In the genomic region with DNA sequence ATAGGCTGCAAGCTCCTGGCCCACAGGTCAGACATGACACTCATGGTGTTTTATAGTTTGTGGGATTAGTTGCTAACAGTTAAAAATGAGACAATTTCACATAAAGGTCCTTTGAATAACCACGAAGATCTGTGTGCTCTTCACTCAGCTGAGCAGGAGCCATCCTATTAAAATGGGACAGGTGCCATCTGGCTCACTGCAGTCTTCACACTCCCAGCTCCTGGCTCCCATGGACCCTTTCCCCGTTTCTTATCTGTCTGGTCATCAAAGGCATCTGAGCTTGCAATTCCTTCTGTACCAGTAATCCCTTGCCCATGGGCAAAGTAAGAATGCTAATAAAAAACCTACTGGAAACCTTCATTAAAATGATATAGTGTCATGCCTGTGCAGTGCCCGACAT, we compare ENCODE assay signal across 24 mouse cellular contexts.
A peak's percentile ranks its signal among the peaks of the same experiment; 100 is the strongest.
DNase-seq lines count a peak whose midpoint lies in the region; ATAC-seq and TF ChIP-seq lines count a peak whose summit lies in the region.
"Had no signal": no experiment of that assay in that cellular context is flagged by ENCODE, and none has a peak within 500 bp of the region (broad histone marks: within the 10 kb centered on the region; RNA-seq: fewer than 3 reads in every experiment).

No protein-coding gene starts in this region.

- H3K4me3 ChIP-seq in midbrain, embryonic 14.5 days (replicated peaks; ENCODE audit: low read depth, low read length): no peak overlapping the region
- no peak overlapping the region for H3K4me3 ChIP-seq in midbrain, embryonic 10.5 days
- no peak overlapping the region for H3K4me3 ChIP-seq in hindbrain, embryonic 16.5 days (ENCODE audit: low read length)
- H3K4me3 ChIP-seq in neural tube, embryonic 15.5 days (replicated peaks): no peak overlapping the region
- H3K4me3 ChIP-seq in stomach, postnatal 0 days (ENCODE audit: low read depth, low read length): no peak overlapping the region
- H3K4me3 ChIP-seq: embryonic facial prominence, embryonic 10.5 days; forebrain, embryonic 13.5 days; heart, adult 2 months; heart, embryonic 13.5 days; limb, embryonic 13.5 days; liver, embryonic 12.5 days had no signal

- H3K27ac ChIP-seq in midbrain, embryonic 14.5 days (replicated peaks; ENCODE audit: low read depth, low read length): peak overlapping the region; percentile 92
- no peak overlapping the region for H3K27ac ChIP-seq in midbrain, embryonic 10.5 days (replicated peaks)
- peak overlapping the region; percentile 91 for H3K27ac ChIP-seq in hindbrain, embryonic 16.5 days (ENCODE audit: low read depth, low read length)
- peak overlapping the region; percentile 90 for H3K27ac ChIP-seq in neural tube, embryonic 15.5 days (replicated peaks)
- H3K27ac ChIP-seq in stomach, postnatal 0 days (replicated peaks): no peak overlapping the region
- H3K27ac ChIP-seq: heart, adult 2 months; heart, embryonic 13.5 days; limb, embryonic 13.5 days; liver, embryonic 12.5 days had no signal

- peak; percentile 59 to 65 for DNase-seq in cerebellum, postnatal 14 days
- DNase-seq in cerebellum, postnatal 25 days: no peak
- no peak for DNase-seq in midbrain, embryonic 14.5 days
- DNase-seq in midbrain, embryonic 10.5 days (ENCODE audit: low spot score): no peak
- no peak for DNase-seq in adrenal gland, adult 8-10 months
- DNase-seq in stomach, postnatal 0 days (ENCODE audit: low spot score): no peak
- DNase-seq: cerebellum, adult 2 months; gastrocnemius, postnatal 25 days; heart, adult 2 months; heart, postnatal 14 days; kidney, adult 11 months; layer of hippocampus, adult 9-11 months; lung, adult 18-20 months; lung, postnatal 14 days; retina, postnatal 1 day; right cerebral cortex, postnatal 4 days; thymus, postnatal 25 days had no signal

- no peak overlapping the region for H3K9ac ChIP-seq in midbrain, embryonic 14.5 days (replicated peaks; ENCODE audit: low read length)
- no peak overlapping the region for H3K9ac ChIP-seq in hindbrain, embryonic 16.5 days (ENCODE audit: low read depth, low read length)
- no peak overlapping the region for H3K9ac ChIP-seq in neural tube, embryonic 15.5 days (replicated peaks)
- no peak overlapping the region for H3K9ac ChIP-seq in stomach, postnatal 0 days (ENCODE audit: low read length)
- H3K9ac ChIP-seq: forebrain, embryonic 13.5 days; heart, embryonic 13.5 days; limb, embryonic 13.5 days; liver, embryonic 12.5 days had no signal

- peaks cover 20% of the 10 kb centered on the region for H3K4me1 ChIP-seq in midbrain, embryonic 14.5 days (ENCODE audit: control insufficient read depth, insufficient read depth, low read length)
- peaks cover 3% of the 10 kb centered on the region; the same call in 1 of the 2 replicates for H3K4me1 ChIP-seq in midbrain, embryonic 10.5 days
- H3K4me1 ChIP-seq in hindbrain, embryonic 16.5 days (ENCODE audit: control insufficient read depth, insufficient read depth, low read depth, low read length): peaks cover 17% of the 10 kb centered on the region
- H3K4me1 ChIP-seq in neural tube, embryonic 15.5 days: peaks cover 17% of the 10 kb centered on the region
- no peaks in the 10 kb centered on the region for H3K4me1 ChIP-seq in stomach, postnatal 0 days (replicated peaks; ENCODE audit: control insufficient read depth, insufficient read depth)
- H3K4me1 ChIP-seq: embryonic facial prominence, embryonic 10.5 days; limb, embryonic 13.5 days; liver, embryonic 12.5 days had no signal

- no peak for ATAC-seq in midbrain, embryonic 14.5 days (ENCODE audit: low FRiP score, low TSS enrichment)
- ATAC-seq in hindbrain, embryonic 16.5 days: no peak
- ATAC-seq in neural tube, embryonic 15.5 days (ENCODE audit: low FRiP score): no peak
- no peak for ATAC-seq in stomach, postnatal 0 days (ENCODE audit: low FRiP score, low TSS enrichment)
- ATAC-seq: forebrain, embryonic 13.5 days; liver, embryonic 12.5 days had no signal

- no peaks in the 10 kb centered on the region for H3K27me3 ChIP-seq in midbrain, embryonic 14.5 days (ENCODE audit: control insufficient read depth, insufficient read depth, low read length)
- no peaks in the 10 kb centered on the region for H3K27me3 ChIP-seq in midbrain, embryonic 10.5 days (ENCODE audit: low read depth, poor library complexity, severe bottlenecking)
- H3K27me3 ChIP-seq in hindbrain, embryonic 16.5 days (replicated peaks; ENCODE audit: control insufficient read depth, insufficient read depth, low read length): no peaks in the 10 kb centered on the region
- no peaks in the 10 kb centered on the region for H3K27me3 ChIP-seq in neural tube, embryonic 15.5 days (replicated peaks)
- no peaks in the 10 kb centered on the region for H3K27me3 ChIP-seq in stomach, postnatal 0 days (ENCODE audit: control insufficient read depth, insufficient read depth, low read length)
- H3K27me3 ChIP-seq: forebrain, embryonic 13.5 days; heart, embryonic 13.5 days; limb, embryonic 13.5 days; liver, embryonic 12.5 days had no signal

- no peak overlapping the region for H3K4me2 ChIP-seq in midbrain, embryonic 14.5 days (ENCODE audit: low read length)
- no peak overlapping the region for H3K4me2 ChIP-seq in hindbrain, embryonic 16.5 days (ENCODE audit: low read length)
- H3K4me2 ChIP-seq in neural tube, embryonic 15.5 days: no peak overlapping the region
- no peak overlapping the region for H3K4me2 ChIP-seq in stomach, postnatal 0 days (replicated peaks; ENCODE audit: low read depth)
- H3K4me2 ChIP-seq: forebrain, embryonic 13.5 days; heart, embryonic 13.5 days; limb, embryonic 13.5 days; liver, embryonic 12.5 days had no signal

- H3K9me3 ChIP-seq in midbrain, embryonic 14.5 days (ENCODE audit: control insufficient read depth, low read length): no peaks in the 10 kb centered on the region
- H3K9me3 ChIP-seq in midbrain, embryonic 10.5 days (replicated peaks): no peaks in the 10 kb centered on the region
- H3K9me3 ChIP-seq in hindbrain, embryonic 16.5 days (ENCODE audit: control insufficient read depth, low read length): no peaks in the 10 kb centered on the region
- no peaks in the 10 kb centered on the region for H3K9me3 ChIP-seq in neural tube, embryonic 15.5 days (replicated peaks)
- H3K9me3 ChIP-seq in stomach, postnatal 0 days (ENCODE audit: control insufficient read depth, low read length): no peaks in the 10 kb centered on the region
- H3K9me3 ChIP-seq: embryonic facial prominence, embryonic 10.5 days; forebrain, embryonic 13.5 days; heart, embryonic 13.5 days; limb, embryonic 13.5 days; liver, embryonic 12.5 days had no signal

- TF ChIP-seq CTCF in stomach, postnatal 0 days (IDR thresholded peaks at IDR 0.05; ENCODE audit: low read depth): no peak

- no peak for TF ChIP-seq EP300 in stomach, postnatal 0 days (optimal IDR thresholded peaks at IDR 0.05)

- no peaks in the 10 kb centered on the region for H3K36me3 ChIP-seq in midbrain, embryonic 14.5 days (ENCODE audit: control insufficient read depth, insufficient read depth, low read length)
- no peaks in the 10 kb centered on the region for H3K36me3 ChIP-seq in midbrain, embryonic 10.5 days
- H3K36me3 ChIP-seq in hindbrain, embryonic 16.5 days (ENCODE audit: control insufficient read depth, insufficient read depth, low read length): no peaks in the 10 kb centered on the region
- no peaks in the 10 kb centered on the region for H3K36me3 ChIP-seq in neural tube, embryonic 15.5 days
- no peaks in the 10 kb centered on the region for H3K36me3 ChIP-seq in stomach, postnatal 0 days (ENCODE audit: control insufficient read depth, insufficient read depth, low read length)
- H3K36me3 ChIP-seq: embryonic facial prominence, embryonic 10.5 days; heart, embryonic 13.5 days; limb, embryonic 13.5 days; liver, embryonic 12.5 days had no signal

- 53% methylated on average over 3 of the region's 3 CpGs for WGBS in midbrain, embryonic 14.5 days
- 81% methylated on average over 3 of the region's 3 CpGs for WGBS in midbrain, embryonic 10.5 days
- 42% methylated on average over 3 of the region's 3 CpGs for WGBS in hindbrain, embryonic 16.5 days
- WGBS in neural tube, embryonic 15.5 days: 40% methylated on average over 3 of the region's 3 CpGs
- WGBS in stomach, postnatal 0 days: 57% methylated on average over 3 of the region's 3 CpGs

Comparison
In these comparisons a context has a peak if more than half of its experiments do, and no peak if none do; other contexts are left out.
1. DNase-seq: peak in cerebellum, postnatal 14 days (2 of 2); none in cerebellum, postnatal 25 days (0 of 2), midbrain, embryonic 14.5 days (single experiment), midbrain, embryonic 10.5 days (single experiment), adrenal gland, adult 8-10 months (single experiment) and stomach, postnatal 0 days (single experiment).
2. H3K27ac ChIP-seq: peak in midbrain, embryonic 14.5 days (single experiment), hindbrain, embryonic 16.5 days (single experiment) and neural tube, embryonic 15.5 days (single experiment); none in midbrain, embryonic 10.5 days (single experiment) and stomach, postnatal 0 days (single experiment).